Mouse (Mus musculus) mouse trophoblast stem cell (cell line): Measurements from ENCODE around the gene Spdye4c.

Source experiments
- in situ Hi-C, 2 experiments: fragments of 300-500 bp; cut with MseI, MboI; formaldehyde crosslinking; loops; 2 replicates in 1 of 2; 3 replicates in 1 of 2; pipeline ENCODE4 v1.15.1; 2025

The Spdye4c gene

DNA sequence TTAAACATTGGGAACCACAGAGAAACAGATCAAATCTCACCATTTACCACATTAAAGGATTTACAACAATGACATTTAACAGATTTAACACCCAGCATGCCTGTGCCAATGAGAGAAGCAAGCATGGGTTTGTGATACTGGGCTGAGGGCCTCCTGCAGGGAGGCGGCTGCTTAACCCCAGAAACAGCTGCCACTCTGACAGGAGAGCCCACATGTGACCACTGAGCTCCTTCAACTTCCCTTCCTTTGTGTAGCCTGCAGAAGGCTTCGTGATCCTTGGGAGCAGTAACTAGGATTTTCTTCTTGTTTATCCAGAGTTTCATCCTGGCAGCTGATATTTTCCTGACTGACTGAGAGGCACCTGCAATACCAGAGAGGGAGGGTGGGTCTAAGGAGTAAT, 10.5 kb downstream of the Spdye4c start:
- in situ Hi-C loops, result no loop called here

DNA sequence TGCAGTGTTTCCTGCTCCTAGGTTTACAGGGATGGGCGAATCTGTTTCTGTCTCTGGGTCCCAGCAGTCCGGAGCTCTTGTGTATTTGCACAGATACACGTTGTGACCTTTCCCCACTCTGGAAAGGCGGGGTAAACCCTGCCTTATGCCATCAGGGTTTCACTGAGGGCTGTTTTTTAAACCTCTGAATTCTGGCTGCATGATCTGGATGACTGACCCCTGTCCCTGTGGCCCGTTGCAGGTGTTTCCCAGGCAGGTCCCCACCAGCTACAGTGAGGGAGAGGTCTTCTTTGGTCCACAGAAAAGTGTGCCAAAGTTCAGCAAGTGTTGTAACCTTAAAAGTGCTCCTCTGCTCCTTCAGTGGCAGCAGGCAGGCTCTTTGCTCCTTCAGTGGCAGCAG, 18.3 kb downstream of the Spdye4c start:
- in situ Hi-C loops, result no loop called here

DNA sequence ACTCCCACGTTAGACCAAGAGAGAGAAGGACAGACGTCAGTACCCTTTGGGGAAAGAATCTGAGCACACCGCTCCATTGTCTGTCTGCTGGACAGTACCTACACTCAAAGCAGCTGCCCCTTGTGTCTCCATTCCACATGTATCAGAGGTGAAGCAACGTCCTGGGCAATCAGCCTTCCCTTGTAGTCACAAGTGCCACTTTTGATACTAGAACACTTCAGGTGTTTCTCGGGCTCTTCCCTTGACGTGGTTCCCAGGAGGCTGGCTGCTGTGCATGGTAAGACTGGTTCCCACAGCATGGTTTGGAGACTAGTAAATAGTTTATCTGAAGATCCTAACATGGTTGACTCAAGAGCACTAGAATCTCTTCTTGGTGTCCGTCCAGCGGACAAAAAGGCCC, 20.2 kb downstream of the Spdye4c start:
- in situ Hi-C loops, result no loop called here

DNA sequence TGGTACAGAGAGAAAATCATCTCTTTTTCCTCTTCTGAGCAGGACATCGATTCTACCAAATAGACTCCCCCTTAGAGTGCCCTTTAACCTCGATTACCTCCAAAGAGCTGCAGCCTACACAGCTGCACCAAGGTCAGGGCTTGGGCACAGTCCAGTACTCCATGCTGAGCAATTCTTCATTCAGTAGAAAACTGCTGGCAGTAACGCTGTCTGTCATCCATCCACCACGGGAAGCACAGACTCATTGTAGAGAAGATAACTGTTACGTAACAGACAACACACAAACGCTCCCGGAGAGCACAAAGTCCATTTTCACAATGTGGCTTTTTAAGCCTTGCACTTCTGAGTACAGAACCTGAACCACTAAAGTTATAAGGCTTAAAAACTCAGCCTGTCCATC, 21.3 kb downstream of the Spdye4c start:
- in situ Hi-C loops, result no loop called here

DNA sequence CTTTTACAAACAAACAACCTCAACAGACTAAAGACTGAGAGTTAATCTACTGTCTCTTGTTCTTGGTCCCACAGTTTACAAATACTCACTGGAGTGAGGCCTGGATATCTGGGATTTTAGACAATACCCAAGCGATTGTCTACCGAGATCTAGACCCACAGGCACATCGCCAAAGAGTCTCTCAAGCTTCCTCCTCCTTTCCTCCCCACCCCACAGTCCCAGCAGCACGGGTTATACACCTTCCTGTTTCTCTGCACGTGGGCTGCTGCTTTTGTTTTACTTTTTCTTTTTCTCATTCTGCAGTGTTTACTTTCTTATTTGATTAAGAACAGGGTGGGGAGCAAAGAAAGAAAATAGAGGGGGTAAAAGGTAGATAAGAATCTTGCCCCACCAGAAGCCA, 22.4 kb downstream of the Spdye4c start:
- in situ Hi-C loops, result no loop called here

DNA sequence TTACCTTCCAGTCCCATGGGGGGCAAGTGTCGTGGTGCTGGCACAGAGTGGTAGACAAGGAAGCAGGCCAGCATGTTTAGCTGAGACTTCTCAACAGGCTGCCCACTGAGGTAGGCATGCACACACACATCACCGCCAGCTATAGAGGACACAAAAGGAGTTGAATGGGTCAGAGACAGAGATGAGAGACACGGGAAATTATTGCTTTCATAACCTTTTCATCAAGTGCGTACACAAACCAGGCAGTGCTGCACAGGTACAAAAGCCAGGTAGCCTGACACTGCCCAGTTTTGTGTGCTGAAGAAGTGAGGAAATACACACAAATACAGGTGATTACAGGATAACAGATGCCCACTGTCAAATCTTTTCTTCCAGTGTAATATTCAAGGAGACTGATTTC, 24.4 kb downstream of the Spdye4c start:
- in situ Hi-C loops, result no loop called here

DNA sequence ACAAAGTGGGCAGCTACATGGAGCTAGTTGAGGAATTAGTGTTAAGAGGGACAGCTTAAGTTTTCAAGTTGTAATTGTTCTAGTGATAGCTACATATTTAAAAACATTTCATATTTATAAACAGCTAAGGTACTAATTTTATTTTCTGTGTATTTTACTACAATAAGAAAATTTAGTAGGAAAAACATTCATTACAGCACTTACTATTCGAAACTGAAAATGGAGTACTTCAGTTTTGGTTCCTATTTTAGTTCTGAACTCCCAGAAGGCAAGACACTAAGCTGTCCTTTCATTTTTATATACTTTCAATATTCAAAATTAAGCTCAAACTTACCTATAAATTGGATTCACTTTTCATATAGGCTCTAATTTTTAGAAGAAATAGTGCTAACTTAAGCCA, 29.6 kb downstream of the Spdye4c start:
- in situ Hi-C loops, result no loop called here
